ENCODE assay signal across 13 mouse cellular contexts in the genomic region with DNA sequence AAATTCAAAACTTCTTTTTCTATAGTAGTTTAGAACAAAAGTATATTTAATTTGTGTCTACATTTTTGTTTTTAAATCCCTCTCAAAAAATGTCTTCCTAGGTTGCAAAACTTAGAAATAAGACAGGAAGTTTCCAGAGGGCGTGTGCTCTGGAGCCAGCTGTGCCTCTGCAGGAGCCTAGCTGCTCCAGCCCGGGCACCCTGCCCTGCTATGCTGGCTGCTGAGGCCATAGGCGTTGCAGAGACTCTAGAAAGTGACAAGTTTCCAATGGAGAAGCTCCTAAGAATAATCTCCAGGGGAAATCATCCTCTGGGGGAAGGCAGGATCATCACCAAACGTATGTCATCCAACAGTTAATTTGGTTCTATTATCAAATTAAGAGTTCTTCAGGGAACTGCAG.
A peak's percentile ranks its signal among the peaks of the same experiment; 100 is the strongest.
DNase-seq lines count a peak whose midpoint lies in the region; ATAC-seq lines count a peak whose summit lies in the region.
"Had no signal": no experiment of that assay in that cellular context is flagged by ENCODE, and none has a peak within 500 bp of the region (broad histone marks: within the 10 kb centered on the region; RNA-seq: fewer than 3 reads in every experiment).

No protein-coding gene starts in this region.

- no peaks in the 10 kb centered on the region for H3K9me3 ChIP-seq in forebrain, embryonic 12.5 days
- H3K9me3 ChIP-seq: hindbrain, embryonic 13.5 days; limb, embryonic 13.5 days; liver, embryonic 15.5 days had no signal

- no peak overlapping the region for H3K4me3 ChIP-seq in forebrain, embryonic 12.5 days (replicated peaks)
- H3K4me3 ChIP-seq: hindbrain, embryonic 13.5 days; limb, embryonic 13.5 days; liver, embryonic 15.5 days had no signal

- H3K27ac ChIP-seq in forebrain, embryonic 12.5 days: no peak overlapping the region
- H3K27ac ChIP-seq: hindbrain, embryonic 13.5 days; limb, embryonic 13.5 days; liver, embryonic 15.5 days had no signal

- no peak for ATAC-seq in forebrain, embryonic 12.5 days (ENCODE audit: low FRiP score)

- DNase-seq in adrenal gland, postnatal 14 days: peak; percentile 39
- DNase-seq in adrenal gland, adult 8-10 months: no peak
- DNase-seq in ovary, postnatal 36 days (ENCODE audit: low spot score): peak; percentile 24
- no peak for DNase-seq in ovary, postnatal 14 days (ENCODE audit: low spot score)
- DNase-seq in heart, postnatal 36 days: peak; percentile 48 to 55
- DNase-seq in skeletal muscle tissue, adult 2 months (ENCODE audit: low read depth, low spot score): peak; percentile 59
- DNase-seq in left cerebral cortex, postnatal 10 days (ENCODE audit: extremely low spot score in 1 of 2, low spot score in 2 of 2): no peak
- DNase-seq: retina, postnatal 1 day had no signal

- H3K4me2 ChIP-seq in forebrain, embryonic 12.5 days: no peak overlapping the region
- H3K4me2 ChIP-seq: hindbrain, embryonic 13.5 days; limb, embryonic 13.5 days; liver, embryonic 15.5 days had no signal

- 75% methylated on average over 4 of the region's 4 CpGs for WGBS in forebrain, embryonic 12.5 days

- H3K9ac ChIP-seq in forebrain, embryonic 12.5 days: no peak overlapping the region
- H3K9ac ChIP-seq: hindbrain, embryonic 13.5 days; limb, embryonic 13.5 days; liver, embryonic 15.5 days had no signal

- no peaks in the 10 kb centered on the region for H3K36me3 ChIP-seq in forebrain, embryonic 12.5 days (replicated peaks)
- H3K36me3 ChIP-seq: liver, embryonic 15.5 days had no signal

- no peaks in the 10 kb centered on the region for H3K27me3 ChIP-seq in forebrain, embryonic 12.5 days
- H3K27me3 ChIP-seq: CH12.LX; hindbrain, embryonic 13.5 days; limb, embryonic 13.5 days; liver, embryonic 15.5 days had no signal

- intact Hi-C loops in heart, postnatal 36 days (cut with DNase I): no loop called here
- intact Hi-C loops in left cerebral cortex, postnatal 10 days (cut with DNase I): no loop called here

- no peaks in the 10 kb centered on the region for H3K4me1 ChIP-seq in forebrain, embryonic 12.5 days
- H3K4me1 ChIP-seq: hindbrain, embryonic 13.5 days; limb, embryonic 13.5 days; liver, embryonic 15.5 days had no signal

Comparison
In these comparisons a context has a peak if more than half of its experiments do, and no peak if none do; other contexts are left out.
1. DNase-seq: peak in adrenal gland, postnatal 14 days (single experiment), ovary, postnatal 36 days (single experiment), heart, postnatal 36 days (2 of 2) and skeletal muscle tissue, adult 2 months (single experiment); none in adrenal gland, adult 8-10 months (single experiment), ovary, postnatal 14 days (single experiment) and left cerebral cortex, postnatal 10 days (0 of 2).